Mouse (Mus musculus): ENCODE measurements around the gene Rtbdn.

DNA sequence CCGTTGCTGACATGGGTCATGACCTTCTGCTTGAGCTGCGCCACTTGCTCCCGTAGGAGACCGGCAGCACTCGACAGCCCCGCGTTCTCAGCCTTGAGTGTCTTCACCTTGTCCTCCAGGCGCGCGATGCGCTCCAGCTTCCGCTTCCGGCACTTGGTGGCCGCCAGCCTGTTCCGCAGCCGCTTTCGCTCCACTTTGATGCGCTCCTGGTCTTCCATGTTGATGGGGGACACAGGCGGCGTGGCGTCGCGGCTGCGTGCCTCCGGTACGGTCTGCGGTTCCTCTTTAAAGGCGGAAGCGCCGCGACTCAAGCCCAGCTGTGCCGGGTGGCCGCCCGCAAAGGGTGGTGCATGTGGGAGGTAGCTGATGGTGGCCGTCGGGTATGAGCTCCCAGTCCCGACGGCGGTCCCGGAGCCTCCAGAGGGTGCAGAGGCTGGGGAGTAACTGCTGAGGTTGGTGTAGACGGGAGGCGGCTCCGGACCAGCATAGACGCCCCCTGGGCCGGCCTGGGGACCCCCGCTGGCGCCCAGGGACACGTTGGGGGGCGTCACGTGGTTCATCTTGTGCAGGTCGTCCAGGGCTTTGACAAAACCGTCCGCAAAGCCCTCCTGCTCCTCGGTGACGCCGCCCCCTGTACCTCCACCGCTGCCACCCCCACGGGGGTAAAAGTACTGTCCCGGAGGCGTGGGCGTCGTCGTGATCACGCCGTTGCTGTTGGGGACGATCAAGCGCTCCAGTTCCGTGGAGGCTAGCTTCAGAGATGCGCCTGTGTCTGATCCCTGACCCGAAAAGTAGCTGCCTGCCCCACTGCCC lies 30.9 kb downstream of the Rtbdn start:
- no peak for TF ChIP-seq CTCF (IDR thresholded peaks at IDR 0.05; ENCODE audit: borderline replicate concordance, insufficient read depth, low read depth, low read length)
- TF ChIP-seq POLR2A (IDR thresholded peaks at IDR 0.05; ENCODE audit: borderline replicate concordance, insufficient read depth, low read length) = no peak
